Mouse (Mus musculus) MEL (cell line): ENCODE results near the gene Snrpa. TPM values are rescaled to one million over a fixed set of nuclear protein-coding genes. Genes with fewer than 3 reads are reported as not detected.

Experiments
- DNase-seq: peaks from one replicate; pipeline ENCODE4 v3.0.0; 2011; ENCODE audit warnings: low read depth, low spot score
- H3K27ac ChIP-seq: 2 replicates; pipeline ENCODE4 v1.5.1; 2012; ENCODE audit warnings: low read depth, mild to moderate bottlenecking, control low read depth, low read length, moderate library complexity; ENCODE audit not compliant: control insufficient read depth
- H3K27me3 ChIP-seq, 2 experiments: fragments of 150-350 bp in 1 of 2; sonication (generic) in 1 of 2; 2 replicates each; pipeline ENCODE4 v1.6.1; 2012; ENCODE audit warnings: low read length in 2 of 2, mild to moderate bottlenecking in 2 of 2, improper control_type of control experiment in 1 of 2, moderate library complexity in 1 of 2; ENCODE audit not compliant: insufficient read depth in 2 of 2, control insufficient read depth in 1 of 2
- H3K36me3 ChIP-seq, 2 experiments: 2 replicates each; pipeline ENCODE4 v1.6.1; 2012 to 2014; ENCODE audit warnings: low read length in 2 of 2, improper control_type of control experiment in 1 of 2, inconsistent platforms in 1 of 2, mild to moderate bottlenecking in 1 of 2; ENCODE audit not compliant: insufficient read depth in 2 of 2, control insufficient read depth in 1 of 2
- H3K4me1 ChIP-seq, 2 experiments: fragments of 150-350 bp in 1 of 2; sonication (generic) in 1 of 2; 2 replicates each; pipeline ENCODE4 v1.6.1; 2012; ENCODE audit warnings: low read length in 2 of 2, improper control_type of control experiment in 1 of 2, mild to moderate bottlenecking in 1 of 2; ENCODE audit not compliant: insufficient read depth in 2 of 2, control insufficient read depth in 1 of 2
- H3K4me3 ChIP-seq, 2 experiments: fragments of 150-350 bp in 1 of 2; sonication (generic) in 1 of 2; 2 replicates each; pipeline ENCODE4 v1.5.1; 2012; ENCODE audit warnings: low read depth in 2 of 2, low read length in 2 of 2, mild to moderate bottlenecking in 2 of 2, moderate library complexity in 2 of 2, control low read depth in 1 of 2, improper control_type of control experiment in 1 of 2; ENCODE audit not compliant: control insufficient read depth in 1 of 2, insufficient read depth in 1 of 2
- H3K79me2 ChIP-seq: 2 replicates; pipeline ENCODE4 v1.6.1; 2012; ENCODE audit warnings: mild to moderate bottlenecking, low read length, moderate library complexity; ENCODE audit not compliant: control insufficient read depth, poor library complexity, insufficient read depth
- H3K9ac ChIP-seq: 2 replicates; pipeline ENCODE4 v1.6.1; 2012; ENCODE audit warnings: low read depth, mild to moderate bottlenecking, control low read depth, low read length, moderate library complexity; ENCODE audit not compliant: control insufficient read depth, poor library complexity, severe bottlenecking
- H3K9me3 ChIP-seq: fragments of 150-350 bp; sonication (generic); replicated peaks from 2 replicates; pipeline ENCODE4 v1.6.1; 2012; ENCODE audit warnings: mild to moderate bottlenecking, low read length, improper control_type of control experiment, moderate library complexity; ENCODE audit not compliant: insufficient read depth
- CTCF ChIP-seq, 3 experiments: IDR thresholded peaks in 2 of 3; conservative IDR thresholded peaks in 1 of 3; 2 replicates each; pipeline ENCODE4 v1.5.1; 2011 to 2012; ENCODE audit warnings: low read length in 3 of 3, low read depth in 2 of 3, mild to moderate bottlenecking in 2 of 3, improper control_type of control experiment in 1 of 3, inconsistent platforms in 1 of 3, mixed read lengths in 1 of 3, moderate library complexity in 1 of 3; ENCODE audit not compliant: control insufficient read depth in 1 of 3, insufficient read depth in 1 of 3, poor library complexity in 1 of 3, severe bottlenecking in 1 of 3
- GATA1 ChIP-seq: IDR thresholded peaks from 2 replicates; pipeline ENCODE4 v1.6.1; 2011; ENCODE audit warnings: low read depth, low read length, improper control_type of control experiment
- HCFC1 ChIP-seq: IDR thresholded peaks from 2 replicates; pipeline ENCODE4 v1.6.1; 2012; ENCODE audit warnings: low read depth, mild to moderate bottlenecking, inconsistent platforms, low read length, improper control_type of control experiment, moderate library complexity
- MAX ChIP-seq: IDR thresholded peaks from 2 replicates; pipeline ENCODE4 v1.6.1; 2011; ENCODE audit warnings: low read length, improper control_type of control experiment
- MAZ ChIP-seq: IDR thresholded peaks from 2 replicates; pipeline ENCODE4 v1.6.1; 2012; ENCODE audit warnings: low read depth, mild to moderate bottlenecking, inconsistent platforms, low read length, improper control_type of control experiment
- MYB ChIP-seq: IDR thresholded peaks from 2 replicates; pipeline ENCODE4 v1.6.1; 2011; ENCODE audit warnings: mild to moderate bottlenecking, low read depth, low read length, improper control_type of control experiment
- MYC ChIP-seq: IDR thresholded peaks from 2 replicates; pipeline ENCODE4 v1.6.1; 2011; ENCODE audit warnings: low read depth, mild to moderate bottlenecking, low read length, improper control_type of control experiment, moderate library complexity
- NELFE ChIP-seq: IDR thresholded peaks from 2 replicates; pipeline ENCODE4 v1.6.1; 2011; ENCODE audit warnings: low read depth, low read length, improper control_type of control experiment
- POLR2A ChIP-seq, 2 experiments: IDR thresholded peaks; 2 replicates each; pipeline ENCODE4 v1.6.1; 2011 to 2012; ENCODE audit warnings: low read length in 2 of 2, mild to moderate bottlenecking in 2 of 2, control low read depth in 1 of 2, improper control_type of control experiment in 1 of 2, low read depth in 1 of 2, moderate library complexity in 1 of 2; ENCODE audit not compliant: control insufficient read depth in 1 of 2, insufficient read depth in 1 of 2, poor library complexity in 1 of 2
- POLR2AphosphoS2 ChIP-seq: IDR thresholded peaks from 2 replicates; pipeline ENCODE4 v1.6.1; 2011; ENCODE audit warnings: low read length, improper control_type of control experiment
- POLR2AphosphoS5 ChIP-seq: IDR thresholded peaks from 2 replicates; pipeline ENCODE4 v1.6.1; 2012; ENCODE audit warnings: low read depth, borderline replicate concordance, mild to moderate bottlenecking, inconsistent platforms, low read length, moderate library complexity, mixed read lengths
- RAD21 ChIP-seq: IDR thresholded peaks from 2 replicates; pipeline ENCODE4 v1.6.1; 2011; ENCODE audit warnings: mild to moderate bottlenecking, low read depth, low read length, improper control_type of control experiment
- SIN3A ChIP-seq: IDR thresholded peaks from 2 replicates; pipeline ENCODE4 v1.6.1; 2012; ENCODE audit warnings: low read length, improper control_type of control experiment, inconsistent platforms
- SMC3 ChIP-seq: IDR thresholded peaks from 2 replicates; pipeline ENCODE4 v1.6.1; 2011; ENCODE audit warnings: low read depth, low read length, improper control_type of control experiment
- TAL1 ChIP-seq: IDR thresholded peaks from 2 replicates; pipeline ENCODE4 v1.6.1; 2012; ENCODE audit warnings: mild to moderate bottlenecking, inconsistent platforms, low read length, moderate library complexity, mixed read lengths
- TBP ChIP-seq: IDR thresholded peaks from 2 replicates; pipeline ENCODE4 v1.8.0; 2011; ENCODE audit warnings: low read depth, low read length, improper control_type of control experiment
- UBTF ChIP-seq: IDR thresholded peaks from 2 replicates; pipeline ENCODE4 v1.6.1; 2012; ENCODE audit warnings: low read depth, mild to moderate bottlenecking, inconsistent platforms, low read length, improper control_type of control experiment, moderate library complexity, borderline replicate concordance; ENCODE audit not compliant: insufficient read depth
- ZMIZ1 ChIP-seq: IDR thresholded peaks from 2 replicates; pipeline ENCODE4 v1.6.1; 2012; ENCODE audit warnings: low read depth, mild to moderate bottlenecking, inconsistent platforms, low read length, improper control_type of control experiment, moderate library complexity
- ZNF384 ChIP-seq: IDR thresholded peaks from 2 replicates; pipeline ENCODE4 v1.6.1; 2012; ENCODE audit warnings: low read depth, mild to moderate bottlenecking, inconsistent platforms, low read length, improper control_type of control experiment
- polyA plus RNA-seq, 2 experiments: library from polyadenylated mRNA; stranded (reverse) in 1 of 2; unstranded in 1 of 2; fragments of >175 nt in 1 of 2; fragments of >200 nt in 1 of 2; gene quantifications; 2 replicates each; pipeline versions ENCODE4 v1.2.1 to v1.2.4; 2012; ENCODE audit warnings: low replicate concordance in 2 of 2, low read depth in 1 of 2; ENCODE audit not compliant: insufficient read length in 2 of 2, insufficient read depth in 1 of 2, missing spikeins in 1 of 2
- total RNA-seq: library from RNA; depleted of rRNA; stranded (reverse); fragments of 300-350 nt; gene quantifications from 2 replicates; pipeline ENCODE4 v1.2.3, GENCODE M21; 2012

Gene Snrpa
- total and polyA plus RNA-seq, 3 experiments = 128 to 310 TPM; not detected in 1

DNA sequence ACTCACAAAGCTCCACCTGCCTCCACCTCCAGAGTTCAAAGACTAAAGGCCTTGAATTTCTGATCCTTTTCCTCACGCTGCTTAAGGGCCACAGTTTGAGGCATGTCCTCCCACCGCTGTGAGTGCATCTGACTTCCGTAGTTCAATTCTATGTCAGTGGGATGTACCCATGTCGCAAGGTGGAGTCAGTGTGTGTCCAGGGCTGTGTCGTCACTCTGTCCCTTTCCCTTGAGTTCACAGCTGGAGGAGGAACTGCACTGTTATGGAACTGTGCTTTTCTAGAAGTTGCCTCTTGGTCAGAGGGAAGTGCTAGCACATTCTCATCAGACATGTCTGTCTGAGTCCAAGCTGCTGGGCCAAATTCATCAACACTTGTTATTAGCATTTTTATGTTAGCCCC is 42.5 kb upstream of the Snrpa start:
- DNase-seq = no peak

DNA sequence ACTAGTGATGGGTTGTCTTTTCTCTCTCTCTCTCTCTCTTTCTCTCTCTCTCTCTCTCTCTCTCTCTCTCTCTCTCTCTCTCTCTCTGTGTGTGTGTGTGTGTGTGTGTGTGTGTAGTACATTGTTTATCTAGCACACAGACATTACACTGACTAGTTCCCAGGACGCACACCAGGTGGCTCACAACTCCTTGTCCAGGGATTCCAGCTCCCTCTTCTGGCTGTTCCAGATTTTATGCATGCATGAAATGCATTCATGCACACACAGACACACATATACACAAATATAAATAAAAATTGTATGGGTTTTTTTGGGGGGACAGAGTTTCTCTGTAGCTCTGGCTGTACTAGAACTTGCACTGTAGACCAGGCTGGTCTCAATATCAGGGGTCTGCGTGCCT is 41.5 kb upstream of the Snrpa start:
- H3K4me1 ChIP-seq = peaks cover 0 to 7% of the 10 kb centered on the region in 2 experiments; a peak in 1 of 4 replicates
- no peak overlapping the region for H3K4me3 ChIP-seq
- TF ChIP-seq RAD21 (peak; percentile 6; the same call in 1 of the 2 replicates), CTCF (IDR thresholded peaks at IDR 0.05 in 2 of 3, conservative IDR thresholded peaks at IDR 0.05 in 1 of 3; ENCODE audit: control insufficient read depth in 1 of 3, insufficient read depth in 1 of 3, low read depth in 2 of 3, low read length in 3 of 3, poor library complexity in 1 of 3, severe bottlenecking in 1 of 3) (peak in 1 of 3 experiments; percentile 60; a peak in 2 of 6 replicates), POLR2AphosphoS2 (no peak), SMC3 (peak; percentile 21; the same call in 1 of the 2 replicates), GATA1 (no peak)
- H3K27me3 ChIP-seq = no peaks in the 10 kb centered on the region
- DNase-seq = no peak
- H3K9me3 ChIP-seq = no peaks in the 10 kb centered on the region
- no peaks in the 10 kb centered on the region; the same call in 1 of the 2 replicates for H3K79me2 ChIP-seq
- H3K27ac ChIP-seq = no peak overlapping the region
- H3K9ac ChIP-seq = no peak overlapping the region
- H3K36me3 ChIP-seq = peaks cover 0 to 4% of the 10 kb centered on the region in 2 experiments; a peak in 2 of 4 replicates

More for the DNA sequence above, 42.5 kb upstream of the Snrpa start:
- Histone ChIP-seq H3K9ac (no peak overlapping the region), H3K4me3 (no peak overlapping the region), H3K79me2 (no peaks in the 10 kb centered on the region), H3K9me3 (no peaks in the 10 kb centered on the region), H3K4me1 (peaks cover 0 to 3% of the 10 kb centered on the region in 2 experiments; a peak in 1 of 4 replicates), H3K36me3 (peaks cover 0 to 2% of the 10 kb centered on the region in 2 experiments; a peak in 2 of 4 replicates), H3K27ac (no peak overlapping the region), H3K27me3 (no peaks in the 10 kb centered on the region)
- no peak for TF ChIP-seq ZMIZ1
- no peak for TF ChIP-seq RAD21
- TF ChIP-seq POLR2AphosphoS2 = no peak
- no peak for TF ChIP-seq UBTF
- no peak for TF ChIP-seq TBP
- TF ChIP-seq MAX = no peak
- TF ChIP-seq MYC = no peak
- TF ChIP-seq TAL1 = no peak
- TF ChIP-seq MYB = no peak
- no peak for TF ChIP-seq POLR2AphosphoS5
- TF ChIP-seq NELFE = no peak
- no peak for TF ChIP-seq SIN3A
- TF ChIP-seq ZNF384 = no peak
- no peak for TF ChIP-seq POLR2A (IDR thresholded peaks at IDR 0.05; ENCODE audit: control insufficient read depth in 1 of 2, insufficient read depth in 1 of 2, low read depth in 1 of 2, low read length in 2 of 2, poor library complexity in 1 of 2)
- TF ChIP-seq CTCF (IDR thresholded peaks at IDR 0.05 in 2 of 3, conservative IDR thresholded peaks at IDR 0.05 in 1 of 3; ENCODE audit: control insufficient read depth in 1 of 3, insufficient read depth in 1 of 3, low read depth in 2 of 3, low read length in 3 of 3, poor library complexity in 1 of 3, severe bottlenecking in 1 of 3) = no peak
- no peak for TF ChIP-seq HCFC1
- TF ChIP-seq MAZ = no peak
